Mouse (Mus musculus) heart, embryonic 11.5 days (tissue): ENCODE results near the gene Cdkn2b. TPM values are rescaled to one million over a fixed set of nuclear protein-coding genes. Genes with fewer than 3 reads are reported as not detected.

Source experiments
- ATAC-seq: fragments of 200-750 bp; cut with Nextera tagmentation; replicated peaks from 2 replicates; pipeline ENCODE4 v1.8.0; 2017; ENCODE audit warnings: moderate library complexity; ENCODE audit not compliant: insufficient number of reproducible peaks, low FRiP score, low TSS enrichment
- H3K27ac ChIP-seq: fragments of 300-500 bp; sonication (generic); 2 replicates; pipeline ENCODE4 v1.5.1; 2014; ENCODE audit warnings: mild to moderate bottlenecking, low read depth, low read length
- H3K27me3 ChIP-seq: fragments of 300-500 bp; sonication (generic); 2 replicates; pipeline ENCODE4 v1.6.1; 2014; ENCODE audit warnings: mild to moderate bottlenecking, low read length, mixed read lengths; ENCODE audit not compliant: control insufficient read depth, insufficient read depth
- H3K36me3 ChIP-seq: fragments of 300-500 bp; sonication (generic); 2 replicates; pipeline ENCODE4 v1.6.1; 2014; ENCODE audit warnings: mild to moderate bottlenecking, low read length, moderate library complexity, mixed read lengths; ENCODE audit not compliant: control insufficient read depth, insufficient read depth
- H3K4me1 ChIP-seq: fragments of 300-500 bp; sonication (generic); 2 replicates; pipeline ENCODE4 v1.6.1; 2014; ENCODE audit warnings: low read length; ENCODE audit not compliant: control insufficient read depth, insufficient read depth
- H3K4me2 ChIP-seq: fragments of 300-500 bp; sonication (generic); 2 replicates; pipeline ENCODE4 v1.6.1; 2014; ENCODE audit warnings: mild to moderate bottlenecking, moderate library complexity
- H3K4me3 ChIP-seq: fragments of 300-500 bp; sonication (generic); 2 replicates; pipeline ENCODE4 v1.5.1; 2014; ENCODE audit warnings: low read depth, low read length
- H3K9ac ChIP-seq: fragments of 300-500 bp; sonication (generic); 2 replicates; pipeline ENCODE4 v1.6.1; 2014; ENCODE audit warnings: mild to moderate bottlenecking, low read depth, low read length, moderate library complexity
- H3K9me3 ChIP-seq: fragments of 300-500 bp; sonication (generic); replicated peaks from 2 replicates; pipeline ENCODE4 v1.6.1; 2016; ENCODE audit warnings: low read length; ENCODE audit not compliant: control insufficient read depth
- WGBS: fragments of 180-500 bp; shearing (Covaris S2); extraction: QIAGEN DNeasy Blood & Tissue Kit; methylation state at CpG from one replicate; pipeline ENCODE4 v1.1.7; 2014; ENCODE audit not compliant: insufficient replicate concordance; 5-methylcytosine and 5-hydroxymethylcytosine counted together
- polyA plus RNA-seq: library from polyadenylated mRNA; unstranded; fragments of >200 nt; fragmentation: Nextera tagmentation; extraction: Ambion mirVana; gene quantifications from 2 replicates; pipeline ENCODE4 v1.2.1, GENCODE M21; 2014

Gene Cdkn2b
- polyA plus RNA-seq, 1 experiment from 2014 or later, result 2.4 TPM

- H3K27me3 ChIP-seq, result peaks cover 67% of the 10 kb centered on the region
- 2% methylated on average over 12 of the region's 12 CpGs for WGBS
- no peak for ATAC-seq
Observed at GRCm38 (mm10) chr4:89282661-89283060, 28.2 kb downstream of the Cdkn2b start.

DNA sequence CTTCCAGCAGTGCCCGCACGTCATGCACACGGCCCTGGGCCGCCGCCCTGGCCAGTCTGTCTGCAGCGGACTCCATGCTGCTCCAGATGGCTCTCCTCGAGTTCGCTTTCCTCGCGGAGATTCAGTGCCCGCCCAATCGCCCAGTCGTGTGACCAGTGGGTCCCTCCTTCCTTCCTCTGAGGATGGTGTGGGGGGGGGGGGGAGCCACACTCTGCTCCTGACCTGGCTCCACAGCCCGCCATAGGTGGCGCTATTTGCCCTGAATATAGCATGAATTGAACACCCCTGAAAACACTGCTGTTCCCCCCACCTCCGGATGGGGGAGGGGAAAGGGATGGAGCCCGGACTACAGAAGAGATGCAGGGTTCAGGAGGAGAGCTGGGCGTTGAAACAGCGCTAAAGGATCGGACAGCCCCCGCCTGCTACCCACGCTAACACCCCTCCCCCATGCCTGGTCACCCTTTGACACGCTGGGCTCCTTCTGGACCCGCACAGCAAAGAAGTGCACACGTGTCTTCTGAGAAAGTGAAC, 28.7 kb downstream of the Cdkn2b start:
- H3K27me3 ChIP-seq, result peaks cover 69% of the 10 kb centered on the region
- no peak overlapping the region for H3K9ac ChIP-seq
- no peak for ATAC-seq
- under 1% methylated on average over 25 of the region's 25 CpGs for WGBS
- H3K9me3 ChIP-seq, result no peaks in the 10 kb centered on the region
- H3K4me1 ChIP-seq, result peaks cover 6% of the 10 kb centered on the region
- H3K36me3 ChIP-seq, result no peaks in the 10 kb centered on the region
- H3K27ac ChIP-seq, result no peak overlapping the region
- peak overlapping the region; percentile 52 for H3K4me2 ChIP-seq
- no peak overlapping the region; the same call in 1 of the 2 replicates for H3K4me3 ChIP-seq

More at GRCm38 (mm10) chr4:89282661-89283060, 28.2 kb downstream of the Cdkn2b start:
- Histone ChIP-seq H3K4me1 (peaks cover 6% of the 10 kb centered on the region), H3K4me2 (no peak overlapping the region), H3K9ac (no peak overlapping the region), H3K36me3 (no peaks in the 10 kb centered on the region), H3K9me3 (no peaks in the 10 kb centered on the region), H3K4me3 (no peak overlapping the region), H3K27ac (no peak overlapping the region)

DNA sequence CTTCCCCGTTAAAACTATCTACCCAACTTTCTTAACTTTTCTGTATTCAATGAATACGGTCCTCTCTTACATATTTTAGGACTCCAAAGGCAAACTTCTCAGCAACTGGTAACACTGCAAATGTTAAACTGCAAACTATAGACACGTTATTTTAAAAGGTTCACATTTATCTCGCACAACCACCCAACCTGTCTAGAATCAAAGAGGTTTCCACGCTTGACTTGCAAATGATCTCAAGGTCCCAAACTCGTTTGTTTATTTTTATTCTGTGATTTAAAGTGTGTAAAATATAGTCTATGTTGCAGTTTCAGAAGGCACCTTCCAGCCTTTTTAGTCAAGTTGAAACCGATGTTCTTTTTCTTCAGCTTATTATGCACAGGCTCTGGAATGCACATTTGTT, 29.6 kb downstream of the Cdkn2b start:
- H3K9me3 ChIP-seq, result no peaks in the 10 kb centered on the region
- H3K4me1 ChIP-seq, result peaks cover 6% of the 10 kb centered on the region
- H3K27ac ChIP-seq, result no peak overlapping the region
- no peak overlapping the region for H3K4me3 ChIP-seq
- H3K27me3 ChIP-seq, result peaks cover 73% of the 10 kb centered on the region
- H3K9ac ChIP-seq, result no peak overlapping the region
- no peak for ATAC-seq
- WGBS, result 4% methylated on average over 7 of the region's 7 CpGs
- no peak overlapping the region for H3K4me2 ChIP-seq
- H3K36me3 ChIP-seq, result no peaks in the 10 kb centered on the region

- Histone ChIP-seq H3K9me3 (no peaks in the 10 kb centered on the region), H3K27ac (no peak overlapping the region), H3K27me3 (peaks cover 80% of the 10 kb centered on the region), H3K9ac (no peak overlapping the region), H3K4me3 (no peak overlapping the region), H3K4me2 (no peak overlapping the region), H3K4me1 (peaks cover 6% of the 10 kb centered on the region), H3K36me3 (no peaks in the 10 kb centered on the region)
- ATAC-seq, result no peak
- 0% methylated on average over 2 of the region's 2 CpGs for WGBS
Observed at GRCm38 (mm10) chr4:89279641-89280040, 31.2 kb downstream of the Cdkn2b start.

GRCm38 (mm10) chr4:89277381-89277940, 33.4 kb downstream of the Cdkn2b start:
- no peaks in the 10 kb centered on the region for H3K9me3 ChIP-seq
- peaks cover 6% of the 10 kb centered on the region for H3K4me1 ChIP-seq
- ATAC-seq, result no peak
- no peaks in the 10 kb centered on the region for H3K36me3 ChIP-seq
- H3K27me3 ChIP-seq, result peaks cover 88% of the 10 kb centered on the region
- no peak overlapping the region for H3K27ac ChIP-seq
- no peak overlapping the region for H3K4me3 ChIP-seq
- H3K4me2 ChIP-seq, result no peak overlapping the region
- H3K9ac ChIP-seq, result no peak overlapping the region
- WGBS, result 6% methylated on average over 5 of the region's 5 CpGs

DNA sequence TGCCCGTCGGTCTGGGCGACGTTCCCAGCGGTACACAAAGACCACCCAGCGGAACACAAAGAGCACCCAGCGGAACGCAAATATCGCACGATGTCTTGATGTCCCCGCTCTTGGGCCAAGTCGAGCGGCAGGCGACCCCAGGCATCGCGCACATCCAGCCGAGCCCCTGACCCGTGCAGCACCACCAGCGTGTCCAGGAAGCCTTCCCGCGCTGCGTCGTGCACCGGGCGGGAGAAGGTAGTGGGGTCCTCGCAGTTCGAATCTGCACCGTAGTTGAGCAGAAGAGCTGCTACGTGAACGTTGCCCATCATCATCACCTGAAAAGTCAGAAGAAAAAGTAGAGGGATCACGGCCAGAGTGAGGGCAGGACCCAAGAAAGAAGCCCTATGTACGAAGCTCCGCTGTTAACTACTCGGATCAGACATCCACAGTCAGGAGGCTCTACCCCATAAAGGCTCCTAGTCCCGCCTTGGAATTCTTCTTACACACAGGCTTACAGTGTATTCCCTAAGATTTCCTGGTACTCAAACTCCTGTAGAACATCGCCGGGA, 34.1 kb downstream of the Cdkn2b start:
- H3K9me3 ChIP-seq, result no peaks in the 10 kb centered on the region
- no peaks in the 10 kb centered on the region; the same call in 1 of the 2 replicates for H3K4me1 ChIP-seq
- H3K27ac ChIP-seq, result no peak overlapping the region
- no peak overlapping the region for H3K4me2 ChIP-seq
- H3K27me3 ChIP-seq, result peaks cover 88% of the 10 kb centered on the region
- H3K4me3 ChIP-seq, result no peak overlapping the region
- under 1% methylated on average over 37 of the region's 37 CpGs for WGBS
- no peak for ATAC-seq
- no peak overlapping the region for H3K9ac ChIP-seq
- H3K36me3 ChIP-seq, result no peaks in the 10 kb centered on the region

- Histone ChIP-seq H3K9me3 (no peaks in the 10 kb centered on the region), H3K27me3 (peaks cover 85% of the 10 kb centered on the region), H3K27ac (no peak overlapping the region), H3K4me2 (no peak overlapping the region), H3K4me3 (no peak overlapping the region), H3K36me3 (no peaks in the 10 kb centered on the region), H3K9ac (no peak overlapping the region), H3K4me1 (no peaks in the 10 kb centered on the region)
- WGBS, result 2% methylated on average over 25 of the region's 25 CpGs
- no peak for ATAC-seq
Observed at GRCm38 (mm10) chr4:89275811-89276584, 34.8 kb downstream of the Cdkn2b start.

GRCm38 (mm10) chr4:89274829-89275548, 35.9 kb downstream of the Cdkn2b start:
- H3K4me1 ChIP-seq, result no peaks in the 10 kb centered on the region
- H3K9me3 ChIP-seq, result no peaks in the 10 kb centered on the region
- WGBS, result under 1% methylated on average over 23 of the region's 24 CpGs
- H3K27me3 ChIP-seq, result peaks cover 89% of the 10 kb centered on the region
- no peak overlapping the region for H3K4me2 ChIP-seq
- H3K36me3 ChIP-seq, result no peaks in the 10 kb centered on the region
- no peak overlapping the region for H3K27ac ChIP-seq
- no peak overlapping the region for H3K9ac ChIP-seq
- no peak overlapping the region for H3K4me3 ChIP-seq
- no peak for ATAC-seq
